Mouse (Mus musculus) cerebellum, postnatal 14 days (tissue): ENCODE measurements around the gene Olfr822.
"Not testable (repeated sequence)": the region's sequence is repeated elsewhere in the genome, so short reads cannot be mapped to it uniquely, and the experiment has no call there.

ENCODE experiments used
- DNase-seq, 2 experiments: peaks; one replicate each; pipeline ENCODE4 v3.0.0; 2021; ENCODE audit warnings: mixed read lengths in 2 of 2

Gene Olfr822

GRCm38 (mm10) chr10:130070910-130071309 lies at the start of gene Olfr822:
Olfr822 (plus strand) TSS chr10:130071210.
- DNase-seq: no peak

- no peak for DNase-seq
These were observed 41.0 kb upstream of the Olfr822 start, which contains the start of gene Olfr821 for GRCm38 (mm10) chr10:130030048-130030447. Olfr821 (plus strand) TSS chr10:130030348.

GRCm38 (mm10) chr10:130037096-130037495 lies 33.9 kb upstream of the Olfr822 start:
- no peak for DNase-seq

- peak; percentile 65 to 79 for DNase-seq
These were observed 21.9 kb downstream of the Olfr822 start for GRCm38 (mm10) chr10:130092838-130093440.

GRCm38 (mm10) chr10:130096104-130096503 lies 25.1 kb downstream of the Olfr822 start:
- peak; percentile 2 to 7 for DNase-seq

GRCm38 (mm10) chr10:130115283-130115682 lies 44.3 kb downstream of the Olfr822 start, which contains the start of gene Olfr823:
Olfr823 (minus strand) TSS chr10:130115383.
- not testable (repeated sequence) for DNase-seq

GRCm38 (mm10) chr10:130116045-130116444 lies 45.0 kb downstream of the Olfr822 start:
- DNase-seq: not testable (repeated sequence)
